Mouse (Mus musculus): ENCODE results near the gene Ndufaf8. TPM values are rescaled to one million over a fixed set of nuclear protein-coding genes. Genes with fewer than 3 reads are reported as not detected.

The Ndufaf8 gene
- total RNA-seq, 2 experiments from 2014 or later, result 35.2 to 46.9 TPM

GRCm38 (mm10) chr11:120069261-120069660 lies 29.5 kb upstream of the Ndufaf8 start:
- H3K4me3 ChIP-seq, result no peak overlapping the region
- H3K27ac ChIP-seq, result no peak overlapping the region
- TF ChIP-seq CTCF (conservative IDR thresholded peaks at IDR 0.05), result no peak
- no peak for DNase-seq (ENCODE audit: low spot score in 2 of 2)

- DNase-seq (ENCODE audit: low spot score in 2 of 2), result no peak
- no peak overlapping the region for H3K4me3 ChIP-seq
- TF ChIP-seq CTCF (conservative IDR thresholded peaks at IDR 0.05), result no peak
- H3K27ac ChIP-seq, result no peak overlapping the region
Observed at GRCm38 (mm10) chr11:120070286-120070930, 28.3 kb upstream of the Ndufaf8 start.

- no peak overlapping the region for H3K4me3 ChIP-seq
- TF ChIP-seq CTCF (conservative IDR thresholded peaks at IDR 0.05), result no peak
- DNase-seq (ENCODE audit: low spot score in 2 of 2), result no peak
- H3K27ac ChIP-seq, result no peak overlapping the region
Observed at GRCm38 (mm10) chr11:120071065-120071464, 27.7 kb upstream of the Ndufaf8 start.

- no peak for DNase-seq (ENCODE audit: low spot score in 2 of 2)
Observed at GRCm38 (mm10) chr11:120071731-120072320, 26.9 kb upstream of the Ndufaf8 start.

GRCm38 (mm10) chr11:120072986-120073647 lies 25.6 kb upstream of the Ndufaf8 start:
- peak; percentile 35 for TF ChIP-seq CTCF (conservative IDR thresholded peaks at IDR 0.05)
- no peak for DNase-seq (ENCODE audit: low spot score in 2 of 2)
- Histone ChIP-seq H3K27ac (no peak overlapping the region), H3K4me3 (no peak overlapping the region)

More at GRCm38 (mm10) chr11:120071731-120072320, 26.9 kb upstream of the Ndufaf8 start:
- Histone ChIP-seq H3K4me3 (no peak overlapping the region), H3K27ac (no peak overlapping the region)
- no peak for TF ChIP-seq CTCF (conservative IDR thresholded peaks at IDR 0.05)

- TF ChIP-seq CTCF (conservative IDR thresholded peaks at IDR 0.05), result no peak
- H3K4me3 ChIP-seq, result no peak overlapping the region
- no peak for DNase-seq (ENCODE audit: low spot score in 2 of 2)
- H3K27ac ChIP-seq, result no peak overlapping the region
Observed at GRCm38 (mm10) chr11:120076191-120076590, 22.5 kb upstream of the Ndufaf8 start.

GRCm38 (mm10) chr11:120080282-120080681 lies 18.4 kb upstream of the Ndufaf8 start:
- no peak for TF ChIP-seq CTCF (conservative IDR thresholded peaks at IDR 0.05)
- H3K4me3 ChIP-seq, result no peak overlapping the region
- H3K27ac ChIP-seq, result peak overlapping the region; percentile 39; the same call in 1 of the 2 replicates
- DNase-seq (ENCODE audit: low spot score in 2 of 2), result peak in 1 of 2 experiments; percentile 39

- peak overlapping the region; percentile 94 for H3K4me3 ChIP-seq
- TF ChIP-seq CTCF (conservative IDR thresholded peaks at IDR 0.05), result no peak
- DNase-seq (ENCODE audit: low spot score in 2 of 2), result no peak
- peak overlapping the region; percentile 96 for H3K27ac ChIP-seq
Observed at GRCm38 (mm10) chr11:120085891-120086627, 12.7 kb upstream of the Ndufaf8 start.

GRCm38 (mm10) chr11:120086702-120087152 lies 12.0 kb upstream of the Ndufaf8 start, which contains the start of gene Cep131:
Cep131 (minus strand) TSS chr11:120086827.
- peak; percentile 96 to 98 for DNase-seq (ENCODE audit: low spot score in 2 of 2)
- H3K4me3 ChIP-seq, result peak within 1 kb of the TSS; percentile 94
- H3K27ac ChIP-seq, result peak within 1 kb of the TSS; percentile 96
- TF ChIP-seq CTCF (conservative IDR thresholded peaks at IDR 0.05), result no peak

- TF ChIP-seq CTCF (conservative IDR thresholded peaks at IDR 0.05), result no peak
- DNase-seq (ENCODE audit: low spot score in 2 of 2), result no peak
- Histone ChIP-seq H3K4me3 (no peak overlapping the region), H3K27ac (no peak overlapping the region)
Observed at GRCm38 (mm10) chr11:120090661-120091060, 8.1 kb upstream of the Ndufaf8 start.

GRCm38 (mm10) chr11:120092817-120093591 lies 5.7 kb upstream of the Ndufaf8 start:
- DNase-seq (ENCODE audit: low spot score in 2 of 2), result no peak
- Histone ChIP-seq H3K4me3 (no peak overlapping the region), H3K27ac (no peak overlapping the region)
- TF ChIP-seq CTCF (conservative IDR thresholded peaks at IDR 0.05), result no peak

- H3K27ac ChIP-seq, result peak overlapping the region; percentile 69
Observed at GRCm38 (mm10) chr11:120101036-120101435, 2.3 kb downstream of the Ndufaf8 start.

More at GRCm38 (mm10) chr11:120101036-120101435, 2.3 kb downstream of the Ndufaf8 start:
- peak; percentile 90 for TF ChIP-seq CTCF (conservative IDR thresholded peaks at IDR 0.05)
- no peak overlapping the region for H3K4me3 ChIP-seq
- DNase-seq (ENCODE audit: low spot score in 2 of 2), result peak; percentile 67 to 70
